Mouse (Mus musculus) thymus, adult 2 months (tissue): Measurements from ENCODE around the gene C5ar2.

ENCODE experiments used
- CTCF ChIP-seq: fragments of 200-500 bp; IDR thresholded peaks from 2 replicates; pipeline ENCODE4 v1.5.1; 2012; ENCODE audit warnings: mild to moderate bottlenecking, control low read depth, low read length, moderate library complexity, borderline replicate concordance; ENCODE audit not compliant: control insufficient read depth, poor library complexity, insufficient read depth; ENCODE audit errors: extremely low read depth
- POLR2A ChIP-seq: fragments of 200-500 bp; IDR thresholded peaks from 2 replicates; pipeline ENCODE4 v1.6.1; 2012; ENCODE audit warnings: mild to moderate bottlenecking, low read length, control low read depth, moderate library complexity; ENCODE audit not compliant: control insufficient read depth, poor library complexity, insufficient read depth; ENCODE audit errors: extremely low read depth

DNA sequence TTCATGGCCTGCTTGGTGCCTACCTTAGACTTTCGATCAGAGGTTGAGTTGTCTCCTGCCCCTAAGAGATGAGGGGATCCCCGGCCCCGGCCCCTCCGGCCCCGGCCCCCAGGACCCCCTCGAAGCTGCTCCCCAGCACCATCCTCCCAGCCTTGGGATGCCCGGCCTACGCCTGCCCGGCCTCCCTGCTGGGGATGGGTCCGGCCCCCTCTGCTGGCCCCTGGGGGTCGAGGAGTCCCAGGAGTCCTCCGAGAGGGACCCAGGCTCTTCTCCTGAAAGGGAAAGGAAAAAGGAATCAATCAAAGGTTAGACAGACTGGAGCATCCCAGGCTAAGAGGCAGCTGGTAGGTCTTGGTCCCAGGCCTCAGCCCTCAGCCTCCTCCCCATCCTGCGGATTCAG is 38.4 kb upstream of the C5ar2 start:
- no peak for TF ChIP-seq CTCF
- TF ChIP-seq POLR2A = no peak
